Mouse (Mus musculus) embryonic facial prominence, embryonic 15.5 days (tissue): ENCODE measurements at regions not wholly inside any gene's neighbourhood (a gene's known extent, or its start where the extent isn't known, plus 50 kb on each side); places are given as distances from the start of the nearest gene placed in this dataset.

Experiments used
- ATAC-seq: fragments of 200-750 bp; cut with Nextera tagmentation; 2 replicates; pipeline ENCODE4 v1.8.0; 2017; ENCODE audit warnings: low read depth, moderate TSS enrichment; ENCODE audit not compliant: insufficient number of reproducible peaks, low FRiP score, low TSS enrichment
- H3K27ac ChIP-seq: fragments of 300-500 bp; sonication (generic); replicated peaks from 2 replicates; pipeline ENCODE4 v1.5.1; 2015; ENCODE audit warnings: mild to moderate bottlenecking, inconsistent platforms
- H3K27me3 ChIP-seq: fragments of 300-500 bp; sonication (generic); 2 replicates; pipeline ENCODE4 v1.6.1; 2015; ENCODE audit warnings: inconsistent platforms
- H3K36me3 ChIP-seq: fragments of 300-500 bp; sonication (generic); 2 replicates; pipeline ENCODE4 v1.6.1; 2015; ENCODE audit warnings: mild to moderate bottlenecking, inconsistent platforms
- H3K4me1 ChIP-seq: fragments of 300-500 bp; sonication (generic); 2 replicates; pipeline ENCODE4 v1.6.1; 2015; ENCODE audit warnings: inconsistent platforms
- H3K4me2 ChIP-seq: fragments of 300-500 bp; sonication (generic); replicated peaks from 2 replicates; pipeline ENCODE4 v1.6.1; 2015; ENCODE audit warnings: mild to moderate bottlenecking, inconsistent platforms
- H3K4me3 ChIP-seq: fragments of 300-500 bp; sonication (generic); replicated peaks from 2 replicates; pipeline ENCODE4 v1.5.1; 2015; ENCODE audit warnings: mild to moderate bottlenecking, inconsistent platforms
- H3K9ac ChIP-seq: fragments of 300-500 bp; sonication (generic); 2 replicates; pipeline ENCODE4 v1.6.1; 2015; ENCODE audit warnings: inconsistent platforms
- H3K9me3 ChIP-seq: fragments of 300-500 bp; sonication (generic); replicated peaks from 2 replicates; pipeline ENCODE4 v1.6.1; 2016; ENCODE audit warnings: inconsistent platforms
- WGBS: fragments of 180-500 bp; shearing (Covaris S2); methylation state at CpG from one replicate; pipeline ENCODE4 v1.1.7; 2015; 5-methylcytosine and 5-hydroxymethylcytosine counted together

GRCm38 (mm10) chr10:83970501-83970900 is 247.8 kb downstream of the 1500009L16Rik start:
- Histone ChIP-seq H3K4me1 (0 out of 2 replicates have a peak, but pooled peaks cover 8% of the 10 kb centered on the region), H3K27ac (no peak overlapping the region), H3K9me3 (no peaks in the 10 kb centered on the region), H3K27me3 (no peaks in the 10 kb centered on the region), H3K4me3 (no peak overlapping the region), H3K9ac (no peak overlapping the region), H3K4me2 (no peak overlapping the region), H3K36me3 (no peaks in the 10 kb centered on the region)
- ATAC-seq, result no peak
- WGBS, result 49% methylated on average over 3 of the region's 3 CpGs

GRCm38 (mm10) chr10:83974548-83974947 is 251.9 kb downstream of the 1500009L16Rik start:
- no peaks in the 10 kb centered on the region for H3K27me3 ChIP-seq
- WGBS, result 57% methylated on average over 6 of the region's 6 CpGs
- H3K27ac ChIP-seq, result no peak overlapping the region
- no peaks in the 10 kb centered on the region for H3K36me3 ChIP-seq
- no peak overlapping the region for H3K9ac ChIP-seq
- ATAC-seq, result no peak
- H3K4me3 ChIP-seq, result no peak overlapping the region
- H3K4me2 ChIP-seq, result no peak overlapping the region
- H3K4me1 ChIP-seq, result 0 out of 2 replicates have a peak, but pooled peaks cover 8% of the 10 kb centered on the region
- H3K9me3 ChIP-seq, result no peaks in the 10 kb centered on the region

- no peak overlapping the region for H3K27ac ChIP-seq
- no peak overlapping the region for H3K4me2 ChIP-seq
- H3K4me3 ChIP-seq, result no peak overlapping the region
- H3K9me3 ChIP-seq, result no peaks in the 10 kb centered on the region
- no peaks in the 10 kb centered on the region for H3K27me3 ChIP-seq
- no peak overlapping the region for H3K9ac ChIP-seq
- ATAC-seq, result no peak
- 56% methylated on average over 3 of the region's 3 CpGs for WGBS
- H3K36me3 ChIP-seq, result no peaks in the 10 kb centered on the region
- no peaks in the 10 kb centered on the region for H3K4me1 ChIP-seq
Observed at GRCm38 (mm10) chr10:83976548-83976947, 253.9 kb downstream of the 1500009L16Rik start.

- no peak for ATAC-seq
- Histone ChIP-seq H3K9me3 (no peaks in the 10 kb centered on the region), H3K4me1 (no peaks in the 10 kb centered on the region; the same call in 1 of the 2 replicates), H3K36me3 (no peaks in the 10 kb centered on the region), H3K9ac (no peak overlapping the region), H3K4me2 (no peak overlapping the region), H3K27me3 (no peaks in the 10 kb centered on the region), H3K27ac (no peak overlapping the region), H3K4me3 (no peak overlapping the region)
- WGBS, result 68% methylated on average over 2 of the region's 2 CpGs
Observed at GRCm38 (mm10) chr10:83979930-83980329, 257.3 kb downstream of the 1500009L16Rik start.

GRCm38 (mm10) chr10:83984697-83985415 is 262.2 kb downstream of the 1500009L16Rik start:
- H3K4me3 ChIP-seq, result no peak overlapping the region
- H3K4me1 ChIP-seq, result no peaks in the 10 kb centered on the region; the same call in 1 of the 2 replicates
- no peak overlapping the region for H3K9ac ChIP-seq
- H3K9me3 ChIP-seq, result no peaks in the 10 kb centered on the region
- no peaks in the 10 kb centered on the region for H3K36me3 ChIP-seq
- H3K27me3 ChIP-seq, result no peaks in the 10 kb centered on the region
- H3K27ac ChIP-seq, result no peak overlapping the region
- WGBS, result 58% methylated on average over 12 of the region's 12 CpGs
- ATAC-seq, result peak; percentile 51
- no peak overlapping the region for H3K4me2 ChIP-seq

GRCm38 (mm10) chr10:83992577-83993305 is 270.1 kb downstream of the 1500009L16Rik start:
- H3K9me3 ChIP-seq, result no peaks in the 10 kb centered on the region
- no peak overlapping the region for H3K4me3 ChIP-seq
- no peak for ATAC-seq
- peaks cover 29% of the 10 kb centered on the region for H3K4me1 ChIP-seq
- no peaks in the 10 kb centered on the region for H3K36me3 ChIP-seq
- 55% methylated on average over 11 of the region's 11 CpGs for WGBS
- H3K4me2 ChIP-seq, result no peak overlapping the region
- H3K27ac ChIP-seq, result 0 out of 2 replicates have a peak overlapping the region, but pooled peaks have one; percentile 22
- no peaks in the 10 kb centered on the region for H3K27me3 ChIP-seq
- H3K9ac ChIP-seq, result no peak overlapping the region

GRCm38 (mm10) chr10:83995026-83995600 is 272.4 kb downstream of the 1500009L16Rik start:
- 29% methylated on average over 6 of the region's 6 CpGs for whole genome bisulfite sequencing
- H3K4me3 ChIP-seq, result no peak overlapping the region
- no peak overlapping the region for H3K9ac ChIP-seq
- H3K27me3 ChIP-seq, result no peaks in the 10 kb centered on the region
- H3K9me3 ChIP-seq, result no peaks in the 10 kb centered on the region
- ATAC-seq, result peak; percentile 58
- peak overlapping the region; percentile 88 for H3K27ac ChIP-seq
- no peak overlapping the region for H3K4me2 ChIP-seq
- H3K36me3 ChIP-seq, result no peaks in the 10 kb centered on the region
- peaks cover 29% of the 10 kb centered on the region for H3K4me1 ChIP-seq

- Histone ChIP-seq H3K27ac (peak overlapping the region; percentile 88), H3K9ac (no peak overlapping the region), H3K4me3 (no peak overlapping the region), H3K4me1 (peaks cover 36% of the 10 kb centered on the region), H3K27me3 (no peaks in the 10 kb centered on the region), H3K4me2 (no peak overlapping the region), H3K36me3 (no peaks in the 10 kb centered on the region), H3K9me3 (no peaks in the 10 kb centered on the region)
- ATAC-seq, result peak; percentile 16; the same call in 1 of the 2 replicates
- 15% methylated on average over 4 of the region's 4 CpGs for WGBS
Observed at GRCm38 (mm10) chr10:83995913-83996312, 273.2 kb downstream of the 1500009L16Rik start.

- H3K27ac ChIP-seq, result peak overlapping the region; percentile 88; the same call in 1 of the 2 replicates
- WGBS, result 86% methylated on average over 2 of the region's 2 CpGs
- no peaks in the 10 kb centered on the region for H3K36me3 ChIP-seq
- H3K9ac ChIP-seq, result no peak overlapping the region
- no peak overlapping the region for H3K4me3 ChIP-seq
- H3K27me3 ChIP-seq, result no peaks in the 10 kb centered on the region
- no peak overlapping the region for H3K4me2 ChIP-seq
- H3K9me3 ChIP-seq, result no peaks in the 10 kb centered on the region
- H3K4me1 ChIP-seq, result peaks cover 37% of the 10 kb centered on the region
- ATAC-seq, result no peak
Observed at GRCm38 (mm10) chr10:83996489-83996888, 273.8 kb downstream of the 1500009L16Rik start.

- no peaks in the 10 kb centered on the region for H3K36me3 ChIP-seq
- H3K9ac ChIP-seq, result no peak overlapping the region
- ATAC-seq, result peak; percentile 44; the same call in 1 of the 2 replicates
- WGBS, result 49% methylated on average over 7 of the region's 7 CpGs
- no peaks in the 10 kb centered on the region for H3K9me3 ChIP-seq
- H3K27ac ChIP-seq, result no peak overlapping the region
- H3K4me2 ChIP-seq, result no peak overlapping the region
- no peak overlapping the region for H3K4me3 ChIP-seq
- no peaks in the 10 kb centered on the region for H3K27me3 ChIP-seq
- H3K4me1 ChIP-seq, result peaks cover 25% of the 10 kb centered on the region
Observed at GRCm38 (mm10) chr10:84000436-84001208, 278.0 kb downstream of the 1500009L16Rik start.

GRCm38 (mm10) chr10:84002744-84003143 is 280.1 kb downstream of the 1500009L16Rik start:
- Histone ChIP-seq H3K36me3 (no peaks in the 10 kb centered on the region), H3K4me1 (peaks cover 20% of the 10 kb centered on the region; the same call in 1 of the 2 replicates), H3K9ac (no peak overlapping the region), H3K27ac (no peak overlapping the region), H3K4me3 (no peak overlapping the region), H3K27me3 (no peaks in the 10 kb centered on the region), H3K9me3 (no peaks in the 10 kb centered on the region), H3K4me2 (no peak overlapping the region)
- ATAC-seq, result no peak
- WGBS, result 67% methylated on average over 2 of the region's 2 CpGs
